Mouse (Mus musculus) ovary, adult 18-20 months (tissue): Measurements from ENCODE around the gene Ccnq.

Experiments used
- DNase-seq: peaks from one replicate; pipeline ENCODE4 v3.0.0; 2022; ENCODE audit warnings: low spot score, mixed read lengths

The Ccnq gene

GRCm38 (mm10) chr11:78750885-78751842 lies at the start of gene Ccnq:
Ccnq (minus strand) TSS chr11:78751729.
- DNase-seq: peak; percentile 65

GRCm38 (mm10) chr11:78801094-78801493 lies 49.6 kb upstream of the Ccnq start:
- no peak for DNase-seq

GRCm38 (mm10) chr11:78796072-78796729 lies 44.7 kb upstream of the Ccnq start:
- DNase-seq: no peak

- DNase-seq: no peak
Measured at GRCm38 (mm10) chr11:78793116-78793515, 41.6 kb upstream of the Ccnq start.

GRCm38 (mm10) chr11:78792465-78792864 lies 40.9 kb upstream of the Ccnq start:
- DNase-seq: no peak

GRCm38 (mm10) chr11:78792055-78792454 lies 40.5 kb upstream of the Ccnq start:
- no peak for DNase-seq

GRCm38 (mm10) chr11:78791582-78791981 lies 40.1 kb upstream of the Ccnq start:
- DNase-seq: peak; percentile 78

- DNase-seq: no peak
Measured at GRCm38 (mm10) chr11:78789370-78790060, 38.0 kb upstream of the Ccnq start.

- no peak for DNase-seq
Measured at GRCm38 (mm10) chr11:78786013-78786431, 34.5 kb upstream of the Ccnq start.

GRCm38 (mm10) chr11:78782791-78783347 lies 31.3 kb upstream of the Ccnq start:
- no peak for DNase-seq

- no peak for DNase-seq
Measured at GRCm38 (mm10) chr11:78782326-78782725, 30.8 kb upstream of the Ccnq start.

- no peak for DNase-seq
Measured at GRCm38 (mm10) chr11:78780571-78780970, 29.0 kb upstream of the Ccnq start.

GRCm38 (mm10) chr11:78780002-78780401 lies 28.5 kb upstream of the Ccnq start:
- no peak for DNase-seq

GRCm38 (mm10) chr11:78777851-78778680 lies 26.5 kb upstream of the Ccnq start:
- no peak for DNase-seq

- no peak for DNase-seq
Measured at GRCm38 (mm10) chr11:78771751-78772283, 20.3 kb upstream of the Ccnq start.

- no peak for DNase-seq
Measured at GRCm38 (mm10) chr11:78770436-78770835, 18.9 kb upstream of the Ccnq start.

GRCm38 (mm10) chr11:78768778-78769177 lies 17.2 kb upstream of the Ccnq start:
- DNase-seq: no peak

- no peak for DNase-seq
Measured at GRCm38 (mm10) chr11:78766069-78766830, 14.7 kb upstream of the Ccnq start.

GRCm38 (mm10) chr11:78764820-78765219 lies 13.3 kb upstream of the Ccnq start:
- DNase-seq: no peak

- DNase-seq: no peak
Measured at GRCm38 (mm10) chr11:78764304-78764703, 12.8 kb upstream of the Ccnq start.
